Mouse (Mus musculus) heart, embryonic 12.5 days (tissue): ENCODE results near the gene Ttc22. TPM values are rescaled to one million over a fixed set of nuclear protein-coding genes. Genes with fewer than 3 reads are reported as not detected.

Source experiments
- polyA plus RNA-seq: library from polyadenylated mRNA; unstranded; fragments of >200 nt; fragmentation: Nextera tagmentation; extraction: Ambion mirVana; gene quantifications from 2 replicates; pipeline ENCODE4 v1.2.1, GENCODE M21; 2016

Gene Ttc22
- polyA plus RNA-seq, 1 experiment from 2014 or later, result 0.91 TPM

Other genes starting within 250 kb of the Ttc22 start
- gene Pcsk9, start 158.1 kb upstream of the Ttc22 start, polyA plus RNA-seq, result 0.54 and 1.2 TPM in 2 replicates
- not detected in 2 replicates for gene Bsnd, start 130.1 kb upstream of the Ttc22 start, polyA plus RNA-seq
- 3.9 and 4.7 TPM in 2 replicates for gene Dhcr24, start 61.4 kb upstream of the Ttc22 start, polyA plus RNA-seq
- 0.50 and 1.5 TPM in 2 replicates for gene Lexm, start 5.2 kb upstream of the Ttc22 start, polyA plus RNA-seq
- gene Pars2, start 28.6 kb downstream of the Ttc22 start, polyA plus RNA-seq, result 12.3 and 13.6 TPM in 2 replicates
- gene Ttc4, start 56.5 kb downstream of the Ttc22 start, polyA plus RNA-seq, result 55.6 and 57.7 TPM in 2 replicates
- 0.35 and 0.80 TPM in 2 replicates for gene Mroh7, start 108.5 kb downstream of the Ttc22 start, polyA plus RNA-seq
- gene Fam151a, start 111.5 kb downstream of the Ttc22 start, polyA plus RNA-seq, result 0.13 TPM in 1 of 2 replicates, not detected in the other
- gene Acot11, start 182.6 kb downstream of the Ttc22 start, polyA plus RNA-seq, result 4.1 and 5.6 TPM in 2 replicates